Mouse (Mus musculus) thymus, adult 2 months (tissue): ENCODE results near the gene Cavin4. TPM values are rescaled to one million over a fixed set of nuclear protein-coding genes. Genes with fewer than 3 reads are reported as not detected.

ENCODE experiments used
- DNase-seq: peaks from one replicate; pipeline ENCODE4 v3.0.0; 2021
- H3K27ac ChIP-seq: fragments of 200-500 bp; 2 replicates; pipeline ENCODE4 v1.5.1; 2012; ENCODE audit warnings: low read length, control low read depth; ENCODE audit not compliant: control insufficient read depth, insufficient read depth
- H3K27me3 ChIP-seq: fragments of 200-500 bp; 2 replicates; pipeline ENCODE4 v1.6.1; 2012; ENCODE audit warnings: mild to moderate bottlenecking, low read length, moderate library complexity, mixed read lengths; ENCODE audit not compliant: control insufficient read depth, insufficient read depth
- H3K36me3 ChIP-seq: fragments of 200-500 bp; 2 replicates; pipeline ENCODE4 v1.6.1; 2012; ENCODE audit warnings: mild to moderate bottlenecking, low read length, moderate library complexity; ENCODE audit not compliant: control insufficient read depth, insufficient read depth
- H3K4me1 ChIP-seq: fragments of 200-500 bp; replicated peaks from 2 replicates; pipeline ENCODE4 v1.6.1; 2012; ENCODE audit warnings: low read length; ENCODE audit not compliant: control insufficient read depth, insufficient read depth
- H3K4me3 ChIP-seq: fragments of 200-500 bp; 2 replicates; pipeline ENCODE4 v1.5.1; 2012; ENCODE audit warnings: mild to moderate bottlenecking, low read length, control low read depth, moderate library complexity; ENCODE audit not compliant: control insufficient read depth, insufficient read depth
- CTCF ChIP-seq: fragments of 200-500 bp; IDR thresholded peaks from 2 replicates; pipeline ENCODE4 v1.5.1; 2012; ENCODE audit warnings: mild to moderate bottlenecking, control low read depth, low read length, moderate library complexity, borderline replicate concordance; ENCODE audit not compliant: control insufficient read depth, poor library complexity, insufficient read depth; ENCODE audit errors: extremely low read depth
- POLR2A ChIP-seq: fragments of 200-500 bp; IDR thresholded peaks from 2 replicates; pipeline ENCODE4 v1.6.1; 2012; ENCODE audit warnings: mild to moderate bottlenecking, low read length, control low read depth, moderate library complexity; ENCODE audit not compliant: control insufficient read depth, poor library complexity, insufficient read depth; ENCODE audit errors: extremely low read depth
- WGBS: fragments of 180-500 bp; shearing (Covaris S2); methylation state at CpG from one replicate; pipeline ENCODE4 v1.1.7; 2018; 5-methylcytosine and 5-hydroxymethylcytosine counted together
- polyA plus RNA-seq: library from polyadenylated mRNA; depleted of rRNA; stranded (reverse); fragments of >200 nt; gene quantifications from 2 replicates; pipeline ENCODE4 v1.2.3, GENCODE M21; 2012

The Cavin4 gene
- polyA plus RNA-seq, 1 experiment = 0.63 TPM

GRCm38 (mm10) chr4:48690640-48691039 lies 27.3 kb downstream of the Cavin4 start:
- Histone ChIP-seq H3K27ac (no peak overlapping the region), H3K36me3 (no peaks in the 10 kb centered on the region), H3K27me3 (no peaks in the 10 kb centered on the region), H3K4me1 (no peaks in the 10 kb centered on the region), H3K4me3 (no peak overlapping the region)
- WGBS = 79% methylated on average over 9 of the region's 9 CpGs
- peak; percentile 11 for DNase-seq
- TF ChIP-seq POLR2A = no peak
- 0 out of 2 replicates have a peak, but pooled peaks have one; percentile 21 for TF ChIP-seq CTCF

- no peak overlapping the region for H3K27ac ChIP-seq
- TF ChIP-seq CTCF (no peak), POLR2A (no peak)
- no peaks in the 10 kb centered on the region for H3K27me3 ChIP-seq
- peak; percentile 13 for DNase-seq
- no peaks in the 10 kb centered on the region for H3K4me1 ChIP-seq
- no peaks in the 10 kb centered on the region for H3K36me3 ChIP-seq
- no peak overlapping the region for H3K4me3 ChIP-seq
- 53% methylated on average over 7 of the region's 7 CpGs for WGBS
Observed at GRCm38 (mm10) chr4:48691793-48692437, 28.6 kb downstream of the Cavin4 start.

- H3K4me1 ChIP-seq = no peaks in the 10 kb centered on the region
- H3K27ac ChIP-seq = no peak overlapping the region
- no peaks in the 10 kb centered on the region for H3K27me3 ChIP-seq
- no peak overlapping the region for H3K4me3 ChIP-seq
- no peaks in the 10 kb centered on the region for H3K36me3 ChIP-seq
- 84% methylated on average over 9 of the region's 9 CpGs for WGBS
- no peak for DNase-seq
- no peak for TF ChIP-seq POLR2A
Observed at GRCm38 (mm10) chr4:48692736-48693292, 29.5 kb downstream of the Cavin4 start.

GRCm38 (mm10) chr4:48696706-48697105 lies 33.4 kb downstream of the Cavin4 start:
- 98% methylated on average over 3 of the region's 3 CpGs for WGBS
- no peaks in the 10 kb centered on the region for H3K4me1 ChIP-seq
- TF ChIP-seq CTCF (no peak), POLR2A (no peak)
- no peaks in the 10 kb centered on the region for H3K36me3 ChIP-seq
- no peaks in the 10 kb centered on the region for H3K27me3 ChIP-seq
- no peak overlapping the region for H3K27ac ChIP-seq
- no peak for DNase-seq
- no peak overlapping the region for H3K4me3 ChIP-seq

GRCm38 (mm10) chr4:48697302-48697701 lies 34.0 kb downstream of the Cavin4 start:
- 90% methylated on average over 11 of the region's 11 CpGs for WGBS
- H3K27ac ChIP-seq = no peak overlapping the region
- no peak overlapping the region for H3K4me3 ChIP-seq
- H3K27me3 ChIP-seq = no peaks in the 10 kb centered on the region
- TF ChIP-seq POLR2A = no peak
- no peak for TF ChIP-seq CTCF
- DNase-seq = no peak
- no peaks in the 10 kb centered on the region for H3K4me1 ChIP-seq
- no peaks in the 10 kb centered on the region for H3K36me3 ChIP-seq

GRCm38 (mm10) chr4:48715865-48716650 lies 52.7 kb downstream of the Cavin4 start:
- H3K27ac ChIP-seq = no peak overlapping the region
- no peaks in the 10 kb centered on the region for H3K36me3 ChIP-seq
- no peaks in the 10 kb centered on the region for H3K27me3 ChIP-seq
- no peak overlapping the region for H3K4me3 ChIP-seq
- TF ChIP-seq CTCF = no peak
- TF ChIP-seq POLR2A = no peak
- DNase-seq = no peak
- WGBS = 92% methylated on average over 8 of the region's 8 CpGs
- no peaks in the 10 kb centered on the region for H3K4me1 ChIP-seq
